Mouse (Mus musculus) ES-Bruce4 (cell line): ENCODE measurements around the gene Snapc2.

Experiments
- CTCF ChIP-seq: IDR thresholded peaks from one replicate; pipeline ENCODE4 v1.8.1; 2011; ENCODE audit warnings: low read depth, low read length
- POLR2A ChIP-seq: IDR thresholded peaks from one replicate; pipeline ENCODE4 v1.8.1; 2011; ENCODE audit warnings: low read length; ENCODE audit not compliant: insufficient read depth

DNA sequence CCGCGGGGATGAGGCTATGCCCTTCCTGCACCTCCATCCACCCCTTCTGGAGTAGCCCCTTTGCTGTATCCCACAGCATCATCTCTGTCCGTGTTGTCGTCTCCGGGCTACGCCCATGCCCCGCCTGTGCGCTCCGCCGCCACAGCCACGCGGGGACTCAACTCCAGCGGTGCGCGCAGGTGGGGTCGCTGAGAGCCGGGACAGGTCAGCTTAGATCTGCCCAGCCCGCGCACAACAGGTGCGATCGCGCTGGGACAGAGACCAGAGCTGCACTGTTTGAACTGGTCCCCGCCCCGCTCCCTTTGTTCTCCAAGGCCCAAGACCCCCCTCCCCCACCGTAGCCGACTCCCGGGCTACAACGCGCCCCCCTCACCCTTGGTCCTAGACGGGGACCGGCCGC lies 5.8 kb downstream of the Snapc2 start:
- TF ChIP-seq CTCF = no peak
- no peak for TF ChIP-seq POLR2A
